Comparison of ENCODE assay signal across 20 mouse cellular contexts in genomic region chr5:80199626-80200025, GRCm38 (mm10).
"Had no signal": no experiment of that assay in that cellular context is flagged by ENCODE, and none has a peak within 500 bp of the region (broad histone marks: within the 10 kb centered on the region; RNA-seq: fewer than 3 reads in every experiment).

No protein-coding gene starts in this region.

- DNase-seq: cerebellum, adult 9-10 months; cerebellum, adult 9-11 months; cerebellum, postnatal 10 days; cerebellum, postnatal 14 days; cerebellum, postnatal 25 days; cerebellum, postnatal 36 days; embryo, embryonic 11 days; forebrain, postnatal 0 days; gastrocnemius, adult 2 months; gastrocnemius, postnatal 10 days; gastrocnemius, postnatal 14 days; gastrocnemius, postnatal 25 days; gastrocnemius, postnatal 36 days; heart, adult 11 months; heart, adult 18-20 months; heart, adult 2 months had no signal

- ATAC-seq: forebrain, embryonic 13.5 days; forebrain, embryonic 14.5 days; forebrain, embryonic 15.5 days; forebrain, embryonic 16.5 days; forebrain, postnatal 0 days had no signal
